Mouse (Mus musculus) gastrocnemius, adult 2 months (tissue): ENCODE measurements around the gene Tceal9. TPM values are rescaled to one million over a fixed set of nuclear protein-coding genes. Genes with fewer than 3 reads are reported as not detected.
"Not testable (repeated sequence)": the region's sequence is repeated elsewhere in the genome, so short reads cannot be mapped to it uniquely, and the experiment has no call there.

Experiments used
- DNase-seq: peaks from one replicate; pipeline ENCODE4 v3.0.0; 2022
- H3K27ac ChIP-seq: fragments of 200-600 bp; 2 replicates; pipeline ENCODE4 v1.8.1; 2022; ENCODE audit warnings: mild to moderate bottlenecking
- H3K4me3 ChIP-seq: fragments of 200-600 bp; 2 replicates; pipeline ENCODE4 v1.8.1; 2022; ENCODE audit warnings: mild to moderate bottlenecking, moderate library complexity
- CTCF ChIP-seq: fragments of 200-600 bp; IDR thresholded peaks from 2 replicates; pipeline ENCODE4 v1.8.1; 2022; ENCODE audit warnings: antibody characterized with exemption, mild to moderate bottlenecking, moderate library complexity
- intact Hi-C: fragments of 180-260 bp; cut with DNase I; formaldehyde crosslinking; loops from one replicate; pipeline ENCODE4 v1.15.1; 2025
- total RNA-seq, 2 experiments: library from RNA; stranded (reverse); gene quantifications; 2 replicates each; pipeline ENCODE4 v1.2.3; 2021

Gene Tceal9
- total RNA-seq, 2 experiments from 2014 or later, result 18.4 to 30.3 TPM

DNA sequence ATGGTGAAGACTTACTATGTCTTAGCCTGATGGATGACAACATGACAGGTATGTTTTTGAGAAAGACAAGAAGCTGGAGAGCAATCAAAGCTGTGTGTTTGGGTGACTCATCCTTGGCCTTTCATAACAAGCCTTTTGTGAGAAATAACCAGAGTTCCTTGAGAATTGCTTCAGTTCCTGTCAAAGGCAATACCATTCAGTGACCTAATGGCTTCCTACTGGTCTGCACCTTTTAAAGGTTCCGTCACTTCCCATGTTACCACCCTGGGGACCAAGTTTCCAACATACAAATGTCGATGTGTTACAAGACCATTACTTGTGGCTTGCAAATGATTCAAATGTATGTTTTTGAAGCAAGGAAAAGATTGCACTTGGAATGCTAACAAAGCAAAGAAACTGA is 1.7 kb upstream of the Tceal9 start:
- intact Hi-C loops, result no loop called here
- H3K4me3 ChIP-seq, result no peak overlapping the region
- TF ChIP-seq CTCF, result no peak
- DNase-seq, result no peak
- H3K27ac ChIP-seq, result no peak overlapping the region

DNA sequence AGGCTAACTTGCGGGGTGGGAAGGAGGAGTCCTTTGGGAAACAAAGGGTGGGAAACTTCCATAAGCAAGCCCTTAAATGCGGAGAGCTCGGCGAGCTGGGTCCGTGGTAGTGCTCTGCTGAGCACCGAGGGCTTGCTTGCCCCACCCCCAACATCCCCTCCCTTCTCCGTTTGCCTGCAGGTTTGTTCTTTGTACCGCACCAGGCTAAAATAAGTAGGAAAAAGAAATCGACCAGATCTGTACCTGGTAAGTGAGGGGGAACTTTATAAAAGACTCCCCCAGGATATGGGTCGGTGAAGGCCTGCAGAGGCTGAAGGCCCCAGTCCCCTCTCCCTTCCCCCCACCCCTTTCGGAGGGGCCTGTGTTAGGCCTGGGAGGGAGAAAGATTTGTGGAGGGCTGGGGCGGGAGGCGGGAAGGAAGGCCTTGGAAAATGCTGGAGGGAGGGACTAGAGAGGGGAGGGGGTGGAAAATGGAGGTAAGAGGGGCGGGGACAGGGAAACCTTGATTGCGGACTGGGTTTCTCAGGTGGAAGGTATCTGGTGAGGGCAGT is 717 bp downstream of the Tceal9 start:
- intact Hi-C loops, result no loop called here
- H3K27ac ChIP-seq, result peak overlapping the region; percentile 74
- DNase-seq, result peak; percentile 25
- H3K4me3 ChIP-seq, result peak overlapping the region; percentile 78
- TF ChIP-seq CTCF, result no peak

DNA sequence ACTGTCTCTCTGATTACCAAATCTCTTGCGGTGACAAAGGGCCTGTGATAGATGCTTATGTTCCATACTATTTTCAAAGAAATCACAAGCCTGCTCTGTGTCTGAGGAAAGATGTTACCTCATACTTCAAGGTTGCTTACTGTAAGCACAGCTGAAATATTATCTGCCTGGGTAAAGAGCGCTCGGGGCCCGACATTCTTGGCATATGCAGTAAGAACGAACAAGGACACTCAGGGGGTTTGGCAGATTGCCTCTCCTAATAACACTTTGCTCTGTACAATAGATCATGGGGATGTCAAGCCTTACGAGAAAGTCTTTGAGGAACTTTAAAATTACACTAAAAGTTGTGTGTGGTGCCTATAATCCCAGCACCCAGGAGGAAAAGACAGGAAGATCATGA is 3.9 kb downstream of the Tceal9 start:
- no peak for DNase-seq

DNA sequence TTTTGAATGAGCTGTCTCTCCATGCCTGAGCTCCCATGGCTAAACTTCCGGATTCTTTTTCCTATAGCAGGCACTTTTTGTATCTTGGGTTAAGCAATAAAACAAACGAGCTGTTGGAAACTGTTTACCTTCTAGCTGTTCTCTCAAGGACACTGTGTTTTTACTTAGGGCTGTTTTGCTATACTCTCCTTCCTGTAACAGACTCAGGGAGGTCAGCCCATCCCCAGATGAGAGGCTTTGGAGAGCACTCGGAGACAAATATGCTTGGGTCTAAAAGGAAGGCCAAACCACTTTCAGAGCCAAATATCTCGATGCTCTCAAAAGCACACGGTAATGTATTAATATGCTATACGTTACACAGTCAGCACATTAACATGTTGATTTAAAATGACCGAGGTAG is 4.8 kb downstream of the Tceal9 start:
- no peak for TF ChIP-seq CTCF
- no peak for DNase-seq
- H3K4me3 ChIP-seq, result no peak overlapping the region
- H3K27ac ChIP-seq, result no peak overlapping the region
- intact Hi-C loops, result no loop called here

More for the DNA sequence above, 3.9 kb downstream of the Tceal9 start:
- no peak overlapping the region for H3K27ac ChIP-seq
- intact Hi-C loops, result no loop called here
- H3K4me3 ChIP-seq, result no peak overlapping the region
- no peak for TF ChIP-seq CTCF

DNA sequence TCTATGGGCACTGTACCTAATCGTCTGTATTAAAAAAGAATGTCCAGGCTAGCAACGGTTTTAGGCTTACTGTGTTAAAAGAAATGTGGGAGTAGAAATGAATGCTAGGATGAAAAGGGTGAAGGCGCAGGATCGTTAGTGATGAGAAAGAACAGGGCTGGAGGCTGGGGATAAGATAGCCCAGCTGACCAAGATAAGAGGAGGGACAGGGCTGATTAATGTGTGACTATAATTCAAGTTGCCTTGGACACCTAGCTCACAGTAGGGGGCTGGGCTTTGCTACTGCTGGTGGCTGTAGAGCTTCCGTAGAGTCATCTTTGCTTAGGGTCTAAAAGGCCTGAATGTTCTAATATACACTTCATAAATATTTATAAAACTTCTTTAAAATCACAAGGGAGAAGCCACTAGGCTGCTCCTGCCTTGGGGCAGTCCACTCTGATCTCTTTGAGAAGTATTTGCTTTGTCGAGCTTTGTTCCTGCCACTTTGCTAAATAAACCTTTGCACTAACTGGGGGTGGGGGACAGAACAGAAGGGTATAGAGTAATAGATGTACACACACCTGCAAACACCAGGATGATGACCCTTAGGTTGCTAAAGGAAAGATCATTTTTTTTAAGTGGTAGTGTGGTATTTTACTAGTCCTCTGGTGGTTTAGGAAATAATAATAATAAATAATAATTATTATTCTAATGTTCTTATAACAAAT is 7.3 kb downstream of the Tceal9 start:
- Histone ChIP-seq H3K27ac (no peak overlapping the region), H3K4me3 (no peak overlapping the region)
- intact Hi-C loops, result no loop called here
- TF ChIP-seq CTCF, result no peak
- DNase-seq, result no peak

DNA sequence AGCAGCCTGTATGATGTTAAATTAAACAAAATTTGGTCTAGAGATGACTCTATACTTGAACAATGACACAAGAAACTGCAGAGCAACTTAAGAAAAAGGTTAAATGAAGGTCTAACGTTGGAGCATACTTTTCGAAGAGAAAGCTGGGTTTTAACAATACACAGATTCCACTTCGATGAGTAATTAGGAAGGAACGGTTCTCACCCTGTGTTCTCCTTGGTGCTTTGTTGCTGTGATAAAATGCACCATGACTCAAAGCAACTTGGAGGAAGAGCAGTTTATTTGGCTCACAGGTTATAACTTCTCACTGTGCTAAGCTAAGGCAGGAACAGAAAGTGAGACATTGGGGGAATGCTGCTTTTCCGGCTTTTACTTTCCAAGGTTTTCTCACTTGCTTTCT is 22.8 kb downstream of the Tceal9 start:
- H3K27ac ChIP-seq, result no peak overlapping the region
- no peak overlapping the region for H3K4me3 ChIP-seq
- no peak for TF ChIP-seq CTCF
- intact Hi-C loops, result no loop called here
- DNase-seq, result no peak

DNA sequence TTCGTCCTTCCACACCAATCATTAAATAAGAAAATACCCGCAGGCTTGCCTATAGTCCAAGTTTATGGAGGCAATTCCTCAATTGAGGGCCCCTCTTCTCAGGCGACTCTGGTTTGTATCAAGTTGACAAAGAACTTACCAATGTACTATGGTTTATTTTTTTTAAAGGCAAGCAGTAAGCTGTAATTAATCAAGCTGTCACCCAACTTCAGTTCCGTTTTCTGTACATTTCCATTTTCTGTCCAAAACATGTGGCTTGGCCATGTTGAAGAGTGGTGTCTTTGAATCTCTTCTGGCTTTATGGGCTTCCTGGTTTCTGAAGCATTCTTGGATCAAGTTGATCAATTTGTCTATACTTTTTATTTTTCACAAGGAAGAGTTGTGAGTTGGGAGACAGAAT is 23.3 kb downstream of the Tceal9 start:
- no peak overlapping the region for H3K27ac ChIP-seq
- no peak for DNase-seq
- intact Hi-C loops, result no loop called here
- no peak overlapping the region for H3K4me3 ChIP-seq
- TF ChIP-seq CTCF, result no peak

DNA sequence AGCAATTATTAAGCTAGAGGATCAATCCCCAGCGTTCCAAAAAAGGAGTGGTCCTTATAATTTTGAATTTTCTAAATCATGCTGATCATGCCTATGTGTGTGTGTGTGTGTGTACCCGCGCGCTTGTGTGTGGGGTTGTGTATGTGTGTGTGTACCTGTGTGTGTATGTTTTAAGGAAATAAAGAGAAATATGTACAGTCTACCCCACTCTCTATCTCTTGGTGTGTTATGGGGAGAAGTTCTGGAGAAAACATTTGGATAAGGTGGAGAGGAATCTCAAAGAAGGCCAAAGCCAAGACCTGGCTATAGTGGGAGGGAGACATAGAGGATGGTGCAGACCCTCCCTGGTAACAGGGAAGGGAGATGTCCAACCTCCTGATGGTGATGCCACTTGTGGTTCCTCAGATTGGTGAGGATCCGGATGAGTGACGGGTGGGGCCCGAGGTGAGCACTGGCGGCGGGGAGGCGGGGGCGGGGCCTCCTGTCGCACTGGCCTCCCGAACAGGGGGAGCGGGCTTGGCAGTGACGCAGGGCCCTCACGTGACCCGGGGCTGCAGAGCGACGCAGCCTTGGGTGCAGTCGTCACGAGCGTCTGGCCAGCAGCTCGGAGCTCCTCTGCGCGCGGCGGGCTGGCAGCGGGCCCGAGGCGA is 25.0 kb downstream of the Tceal9 start, which contains the start of gene Bex3:
Gene Bex3 (plus strand): TSS at position 511 of the 650 bp plus-strand sequence.
- H3K27ac ChIP-seq, intact Hi-C loops: not testable (repeated sequence)
- H3K4me3 ChIP-seq, result peak within 1 kb of the TSS; percentile 61
- peak; percentile 34 for DNase-seq

DNA sequence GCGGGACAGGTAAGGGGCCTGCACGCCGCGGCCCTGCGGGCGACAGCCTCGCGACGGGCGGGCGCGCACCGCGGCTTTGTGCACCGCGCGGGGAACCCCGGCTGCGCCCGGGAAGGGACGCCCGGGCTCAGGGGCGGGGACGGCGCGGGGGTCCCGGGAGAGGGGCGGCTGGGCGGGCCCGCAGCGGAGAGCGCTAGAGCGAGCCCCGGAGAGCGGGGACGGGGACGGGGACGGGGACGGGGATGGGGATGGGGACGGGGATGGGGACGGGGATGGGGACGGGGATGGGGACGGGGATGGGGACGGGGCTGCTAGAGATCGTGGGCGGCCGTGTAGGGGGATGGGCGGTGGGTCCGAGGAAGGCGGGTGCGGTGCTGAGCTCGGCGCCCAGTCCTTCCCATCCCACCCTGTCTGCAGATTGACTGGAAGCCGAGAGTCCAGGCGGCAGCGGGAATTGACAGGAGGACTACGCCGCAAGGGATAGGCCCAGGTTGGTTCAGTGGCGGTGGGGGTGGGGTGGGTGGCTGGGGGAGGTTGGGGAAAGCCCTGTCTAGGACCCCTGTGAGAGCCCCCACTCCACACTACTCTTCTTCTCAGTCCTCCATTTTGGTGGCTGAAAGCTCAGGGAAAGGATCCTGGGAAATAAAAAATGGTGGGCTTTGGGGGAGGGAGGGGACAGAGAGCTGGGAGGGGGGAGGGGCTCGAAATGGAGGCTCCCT is 25.7 kb downstream of the Tceal9 start:
- DNase-seq, H3K27ac ChIP-seq, intact Hi-C loops: not testable (repeated sequence)
- peak overlapping the region; percentile 61 for H3K4me3 ChIP-seq

DNA sequence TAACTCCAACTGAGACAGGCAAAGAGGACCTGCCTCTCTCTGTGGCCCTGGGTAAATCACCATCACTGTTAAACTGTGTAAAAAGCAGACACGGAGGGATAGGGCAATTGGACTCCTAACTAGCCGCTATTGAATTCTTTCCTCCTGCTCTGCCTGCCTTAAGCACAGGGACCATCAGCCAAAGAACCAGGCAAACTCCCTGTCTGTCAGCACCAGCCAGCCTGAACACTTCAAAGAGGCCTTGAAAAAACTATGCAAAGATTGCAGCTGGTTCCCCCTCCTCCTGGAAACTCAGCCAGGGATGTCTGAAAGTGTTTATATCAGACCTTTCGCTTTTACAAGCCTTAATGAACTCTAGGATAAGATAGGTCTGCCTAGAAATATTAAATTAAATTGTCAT is 29.7 kb downstream of the Tceal9 start:
- no peak for TF ChIP-seq CTCF

DNA sequence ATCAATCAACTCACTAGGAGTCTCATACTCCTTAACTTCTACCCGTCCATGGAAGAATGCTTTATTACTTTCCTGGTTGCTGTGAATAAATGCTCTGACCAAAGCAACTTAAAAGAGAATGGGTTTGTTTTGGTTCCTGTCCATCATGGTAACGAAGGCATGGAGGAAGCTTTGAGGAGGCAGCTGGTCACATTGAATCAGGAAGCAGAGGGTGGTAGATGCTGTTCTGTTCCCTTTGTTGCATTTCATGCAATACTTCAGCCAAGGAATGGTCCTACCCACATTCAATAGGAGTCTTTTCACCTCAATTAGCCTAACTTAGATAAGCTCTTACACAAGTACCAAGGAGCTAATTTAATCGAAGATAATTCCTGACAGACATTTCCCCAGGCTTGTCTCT is 30.5 kb downstream of the Tceal9 start:
- Histone ChIP-seq H3K4me3 (no peak overlapping the region), H3K27ac (no peak overlapping the region)
- TF ChIP-seq CTCF, result no peak
- intact Hi-C loops, result no loop called here
- no peak for DNase-seq

More for the DNA sequence above, 29.7 kb downstream of the Tceal9 start:
- intact Hi-C loops, result no loop called here
- H3K27ac ChIP-seq, result no peak overlapping the region
- no peak for DNase-seq
- no peak overlapping the region for H3K4me3 ChIP-seq

DNA sequence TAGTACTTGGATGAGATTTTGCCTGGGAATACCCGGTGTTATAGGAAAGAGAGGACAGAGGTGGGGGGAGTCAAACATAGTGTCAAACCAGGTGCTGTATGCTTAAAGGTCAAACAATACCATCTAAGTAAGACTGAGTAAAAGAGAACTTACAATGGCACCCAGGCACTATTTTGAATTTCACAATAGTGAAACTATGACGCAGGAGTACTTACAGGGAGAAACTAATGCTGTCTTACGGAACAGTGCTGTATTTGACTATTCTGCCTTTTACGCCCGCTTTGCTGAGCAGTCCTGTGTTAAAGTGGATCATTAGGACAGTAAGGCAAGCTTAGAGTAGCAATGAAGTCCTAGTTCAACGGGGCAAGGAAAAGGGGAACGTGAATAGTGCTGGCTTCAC is 32.7 kb downstream of the Tceal9 start:
- Histone ChIP-seq H3K4me3 (no peak overlapping the region), H3K27ac (no peak overlapping the region)
- no peak for TF ChIP-seq CTCF
- intact Hi-C loops, result no loop called here
- DNase-seq, result no peak

DNA sequence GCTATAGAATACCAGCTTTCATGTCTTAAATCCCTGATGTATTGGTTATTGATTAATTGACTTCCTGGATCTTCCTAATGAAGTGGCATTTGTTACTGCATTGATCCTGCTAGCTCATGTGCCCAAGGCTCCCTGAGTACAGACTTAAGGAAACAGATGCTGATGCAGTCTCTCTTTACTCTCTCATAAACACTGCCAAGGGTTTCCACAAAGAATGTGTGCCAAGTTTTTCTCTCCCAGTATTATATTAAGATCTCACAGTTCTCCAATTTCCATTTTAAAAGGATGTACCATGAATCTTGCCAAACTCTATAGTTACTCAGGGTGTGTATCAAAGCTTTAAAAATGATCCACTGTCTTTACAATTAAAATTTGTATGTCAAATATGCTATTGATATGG is 33.5 kb downstream of the Tceal9 start:
- Histone ChIP-seq H3K27ac (no peak overlapping the region), H3K4me3 (no peak overlapping the region)
- no peak for TF ChIP-seq CTCF
- no peak for DNase-seq
- intact Hi-C loops, result no loop called here
